Mouse (Mus musculus): ENCODE measurements around the gene Nkx2-1.

- no peak for TF ChIP-seq CTCF (IDR thresholded peaks at IDR 0.05; ENCODE audit: borderline replicate concordance, control insufficient read depth, extremely low read depth, insufficient read depth, low read length, poor library complexity)
- TF ChIP-seq POLR2A (IDR thresholded peaks at IDR 0.05; ENCODE audit: control insufficient read depth, extremely low read depth, insufficient read depth, low read length, poor library complexity), result no peak
Measured at GRCm38 (mm10) chr12:56534311-56534650, 2.4 kb downstream of the Nkx2-1 start.

Measured in thymus, adult 2 months (tissue).